Mouse (Mus musculus): ENCODE data around the gene Cbr3.
"Not testable (repeated sequence)": the region's sequence is repeated elsewhere in the genome, so short reads cannot be mapped to it uniquely, and the experiment has no call there.

The Cbr3 gene

DNA sequence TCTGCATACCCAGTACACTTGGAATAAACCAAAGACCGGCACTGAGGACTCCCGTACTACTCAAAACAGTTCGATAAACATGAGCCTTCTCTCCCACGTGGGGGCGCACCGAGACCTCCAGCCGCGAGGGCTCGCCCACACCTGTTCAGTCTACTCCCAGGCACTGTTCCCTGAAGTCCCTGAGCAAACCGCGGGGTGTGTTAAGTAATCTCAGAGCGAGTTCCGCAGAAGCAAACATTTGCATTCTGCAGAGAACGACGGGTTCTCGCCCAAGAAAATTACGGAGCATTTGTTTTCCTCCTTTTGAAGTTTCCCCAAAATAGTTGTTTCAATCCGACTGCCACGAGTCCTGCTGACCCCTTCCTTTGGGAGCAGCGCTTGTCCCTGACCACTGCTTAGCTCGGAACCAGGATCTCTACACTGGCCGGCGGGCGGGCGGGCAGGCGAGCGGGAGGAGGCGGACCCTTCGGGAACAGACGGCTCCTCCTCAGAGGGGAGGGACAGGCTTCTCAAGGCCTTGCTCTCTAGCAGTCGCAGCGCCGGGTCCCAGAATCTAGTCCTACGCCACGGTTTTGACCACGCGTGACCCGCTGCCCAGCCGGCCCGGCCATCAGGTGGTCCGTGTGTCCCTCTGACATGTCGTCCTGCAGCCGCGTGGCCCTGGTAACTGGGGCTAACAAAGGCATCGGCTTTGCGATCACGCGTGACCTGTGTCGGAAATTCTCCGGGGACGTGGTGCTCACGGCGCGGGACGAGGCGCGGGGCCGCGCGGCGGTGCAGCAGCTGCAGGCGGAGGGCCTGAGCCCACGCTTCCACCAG, at the start of gene Cbr3:
Gene Cbr3 (plus strand): TSS at position 527 of the 819 bp plus-strand sequence.
- in situ Hi-C loops (cut with MboI, MseI), result loop anchor here (5.0 kb wide), 1 partner anchor 89 kb away; no protein-coding TSS in a partner anchor

GRCm38 (mm10) chr16:93644006-93644405, 39.0 kb upstream of the Cbr3 start:
- in situ Hi-C loops (cut with MboI, MseI), result no loop called here

DNA sequence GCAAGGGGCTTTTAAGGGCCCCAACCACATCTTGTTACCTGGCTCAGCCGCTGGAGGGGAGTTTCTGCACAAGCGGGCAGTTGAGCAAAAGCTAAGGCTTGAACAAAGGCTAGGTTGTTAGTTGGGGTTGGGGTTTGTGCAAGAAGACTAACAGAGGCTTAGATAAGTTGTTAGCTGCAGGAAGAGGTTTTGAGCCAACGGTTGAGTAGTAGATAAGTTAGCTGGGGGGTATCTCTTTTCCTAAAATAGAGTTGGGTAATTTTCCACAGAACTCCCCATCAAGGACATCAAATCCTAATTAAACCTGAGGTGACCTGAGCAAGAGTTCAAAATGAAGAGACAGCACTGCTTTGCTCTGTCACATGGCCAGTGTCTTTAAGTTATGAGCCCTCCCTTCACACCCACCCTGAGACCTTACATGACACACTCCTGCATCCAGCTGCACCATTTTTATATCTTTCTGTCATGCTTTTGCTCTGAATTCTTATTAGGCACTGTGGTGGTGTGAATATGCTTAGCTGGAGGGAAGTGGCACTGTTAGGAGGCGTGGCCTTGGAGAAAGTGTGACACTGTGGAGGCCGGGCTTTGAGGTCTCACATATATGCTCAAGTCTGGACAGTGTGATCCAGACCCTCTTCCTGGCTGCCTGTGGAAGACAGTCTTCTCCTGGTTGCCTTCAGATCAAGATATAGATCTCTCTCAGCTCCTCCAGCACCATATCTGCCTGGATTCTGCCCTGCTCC, 34.4 kb upstream of the Cbr3 start:
- in situ Hi-C loops (cut with MboI, MseI), result no loop called here

- in situ Hi-C loops (cut with MboI, MseI), result no loop called here
These were observed 15.0 kb upstream of the Cbr3 start for GRCm38 (mm10) chr16:93667976-93668375.

DNA sequence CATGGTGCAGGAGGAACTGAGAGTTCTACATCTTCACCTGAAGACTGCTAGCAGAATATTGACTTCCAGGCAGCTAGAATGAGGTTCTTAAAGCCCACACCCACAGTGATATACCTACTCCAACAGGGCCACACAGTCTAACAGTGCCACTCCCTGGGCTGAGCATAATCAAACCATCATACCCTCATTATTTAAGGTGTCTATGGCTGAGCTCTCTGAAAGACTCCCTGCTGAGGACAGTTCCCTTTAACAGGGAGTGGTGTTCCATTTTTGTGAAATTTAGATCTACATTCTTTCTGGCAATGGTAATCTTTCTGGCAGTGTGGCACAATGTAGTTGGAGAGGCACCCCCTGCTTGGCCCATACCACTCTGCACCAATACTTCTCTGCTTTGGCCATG, 13.5 kb upstream of the Cbr3 start:
- in situ Hi-C loops (cut with MboI, MseI), result no loop called here

DNA sequence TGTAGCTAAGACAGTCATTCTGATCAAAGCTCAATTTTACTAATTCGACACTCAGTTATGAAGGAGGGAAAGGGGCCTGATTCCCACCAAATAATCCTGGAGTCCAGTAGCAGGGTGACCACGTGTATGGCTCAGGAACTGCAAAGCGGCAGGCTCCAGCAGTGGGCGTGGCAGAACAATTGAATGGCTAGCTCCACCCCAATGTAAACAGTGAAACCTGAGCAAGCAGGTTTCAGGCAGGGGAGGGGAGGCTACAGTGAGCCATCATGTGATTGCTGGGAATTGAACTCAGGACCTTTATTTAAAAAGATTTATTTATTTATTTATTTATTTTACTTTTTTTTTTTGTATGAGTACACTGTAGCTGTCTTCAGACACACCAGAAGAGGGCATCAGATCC, 12.5 kb upstream of the Cbr3 start:
- in situ Hi-C loops (cut with MboI, MseI), result loop anchor here (5.0 kb wide), 1 partner anchor 48 kb away; no protein-coding TSS in a partner anchor

- in situ Hi-C loops (cut with MboI, MseI), result loop anchor here (5.0 kb wide), 1 partner anchor 49 kb away; no protein-coding TSS in a partner anchor
These were observed 12.0 kb upstream of the Cbr3 start for GRCm38 (mm10) chr16:93671064-93671463.

- in situ Hi-C loops (cut with MboI, MseI), result loop anchor here (5.0 kb wide), 1 partner anchor 51 kb away; no protein-coding TSS in a partner anchor
These were observed 6.6 kb upstream of the Cbr3 start for GRCm38 (mm10) chr16:93676376-93676775.

DNA sequence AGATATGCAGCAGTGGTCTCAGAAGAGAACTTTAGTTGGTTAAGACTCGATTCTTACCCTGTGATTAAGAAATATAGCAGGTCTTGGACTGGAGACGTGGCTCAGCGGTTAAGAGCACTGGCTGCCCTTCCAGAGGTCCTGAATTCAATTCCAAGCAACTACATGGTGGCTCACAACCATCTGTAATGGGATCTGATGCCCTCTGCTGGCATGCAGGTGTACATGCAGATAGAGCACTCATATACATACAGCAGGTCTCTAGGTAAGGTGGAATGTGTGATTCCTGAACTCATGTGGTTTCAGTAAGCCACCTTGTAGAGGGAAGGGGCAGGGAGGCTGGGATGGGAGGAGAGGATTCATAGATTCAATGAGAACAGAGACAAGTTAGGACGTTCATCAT, 4.8 kb upstream of the Cbr3 start:
- in situ Hi-C loops (cut with MboI, MseI), result loop anchor here (5.0 kb wide), 1 partner anchor 49 kb away; no protein-coding TSS in a partner anchor

GRCm38 (mm10) chr16:93679165-93679564, 3.9 kb upstream of the Cbr3 start:
- in situ Hi-C loops (cut with MboI, MseI), result loop anchor here (5.0 kb wide), 1 partner anchor 48 kb away; no protein-coding TSS in a partner anchor

GRCm38 (mm10) chr16:93682156-93682688, 793 bp upstream of the Cbr3 start:
- in situ Hi-C loops (cut with MboI, MseI), result loop anchor here (5.0 kb wide), 1 partner anchor 90 kb away; no protein-coding TSS in a partner anchor

- in situ Hi-C loops (cut with MboI, MseI), result loop anchor here (5.0 kb wide), 1 partner anchor 89 kb away; no protein-coding TSS in a partner anchor
These were observed 657 bp downstream of the Cbr3 start for GRCm38 (mm10) chr16:93683508-93684236.

GRCm38 (mm10) chr16:93684441-93684840, 1.4 kb downstream of the Cbr3 start:
- in situ Hi-C loops (cut with MboI, MseI), result loop anchor here (5.0 kb wide), 1 partner anchor 88 kb away; no protein-coding TSS in a partner anchor

- in situ Hi-C loops (cut with MboI, MseI), result not testable (repeated sequence)
These were observed 2.8 kb downstream of the Cbr3 start for GRCm38 (mm10) chr16:93685783-93686182.

DNA sequence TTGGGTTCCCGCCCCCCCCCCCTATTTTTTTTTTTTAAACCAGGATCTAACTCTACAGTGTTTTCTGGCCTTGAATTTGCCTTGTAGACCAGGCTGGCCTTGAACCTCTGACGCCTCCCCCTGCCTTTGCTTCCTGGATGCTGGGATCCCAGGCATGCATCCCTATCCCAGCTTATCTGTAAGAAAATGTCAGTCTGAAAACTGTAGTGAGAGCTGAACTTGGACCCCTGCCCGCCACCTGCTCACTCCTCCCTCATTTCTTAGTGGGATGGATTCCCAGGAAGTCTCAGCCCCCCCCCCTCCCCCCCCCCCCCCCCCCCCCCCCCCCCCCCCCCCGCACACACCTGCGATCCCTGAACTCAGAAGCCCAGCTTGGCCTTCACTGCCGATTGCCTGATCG, 3.4 kb downstream of the Cbr3 start:
- in situ Hi-C loops (cut with MboI, MseI), result no loop called here

DNA sequence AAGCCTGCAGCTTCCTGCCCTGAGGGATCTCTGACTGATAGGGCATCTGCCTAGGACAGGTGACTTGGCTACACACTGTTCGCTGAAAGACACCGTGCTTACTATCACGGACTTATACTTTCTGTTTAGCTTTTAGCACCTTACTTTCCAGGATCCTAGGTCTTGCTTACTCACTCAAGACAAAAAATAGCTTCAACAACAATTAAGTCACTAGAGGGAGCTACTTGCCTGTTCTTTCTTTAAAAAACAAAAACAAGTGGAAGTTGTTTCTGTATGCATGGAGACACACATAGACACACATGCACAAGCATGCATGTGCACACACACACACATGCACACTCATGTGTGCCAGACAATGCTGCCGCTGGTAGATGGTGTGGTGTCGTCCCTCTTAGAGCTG, 3.9 kb downstream of the Cbr3 start:
- in situ Hi-C loops (cut with MboI, MseI), result no loop called here

GRCm38 (mm10) chr16:93691206-93691841, 8.3 kb downstream of the Cbr3 start:
- in situ Hi-C loops (cut with MboI, MseI), result loop anchor here (5.0 kb wide), 1 partner anchor 166 kb away; no protein-coding TSS in a partner anchor

- in situ Hi-C loops (cut with MboI, MseI), result loop anchor here (5.0 kb wide), 1 partner anchor 165 kb away; no protein-coding TSS in a partner anchor
These were observed 9.7 kb downstream of the Cbr3 start for GRCm38 (mm10) chr16:93692744-93693143.

DNA sequence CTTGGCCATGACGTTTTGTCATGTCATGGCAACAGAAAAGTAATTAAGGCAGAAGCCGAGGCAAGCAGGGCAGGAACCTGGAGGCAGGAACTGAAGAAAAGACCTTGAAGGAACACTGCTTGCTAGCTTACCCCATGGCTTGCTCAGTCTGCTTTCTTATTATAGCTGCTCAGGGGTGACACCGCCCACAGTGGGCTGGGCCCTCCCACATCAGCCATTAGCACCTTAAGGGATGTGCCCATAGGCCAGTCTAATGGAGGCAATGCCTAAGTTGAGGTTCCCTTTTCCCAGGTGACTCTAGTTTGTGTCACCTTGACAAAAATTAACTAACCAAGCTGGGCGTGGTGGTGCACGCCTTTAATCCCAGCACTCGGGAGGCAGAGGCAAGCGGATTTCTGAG, 24.1 kb downstream of the Cbr3 start:
- in situ Hi-C loops (cut with MboI, MseI), result no loop called here

GRCm38 (mm10) chr16:93709217-93709616, 26.2 kb downstream of the Cbr3 start:
- in situ Hi-C loops (cut with MboI, MseI), result no loop called here

DNA sequence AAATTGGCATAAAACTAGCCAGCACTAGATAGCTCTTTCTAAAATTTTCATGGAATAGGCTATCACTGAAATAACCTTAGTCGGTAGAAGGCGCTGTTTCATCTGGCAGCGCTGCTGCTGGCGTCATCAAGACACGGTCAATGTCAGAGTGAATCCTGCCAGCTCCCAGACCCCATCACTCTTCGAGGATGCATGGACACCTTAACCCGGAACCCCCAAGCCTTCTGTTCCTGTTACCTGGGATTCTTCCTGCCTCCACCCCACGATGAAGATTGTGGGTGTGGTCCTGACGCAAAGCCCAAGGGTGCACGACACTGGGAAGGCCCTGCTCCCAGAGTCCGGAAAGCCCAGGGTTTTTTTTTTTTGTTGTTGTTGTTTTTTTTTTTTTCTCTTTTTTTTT, 27.9 kb downstream of the Cbr3 start:
- in situ Hi-C loops (cut with MboI, MseI), result no loop called here
